Mouse (Mus musculus): ENCODE results near the gene Tnnc2.

Gene Tnnc2

GRCm38 (mm10) chr2:164795868-164796267 is 16.1 kb upstream of the Tnnc2 start:
- no peak for DNase-seq (ENCODE audit: low spot score in 2 of 2)

GRCm38 (mm10) chr2:164794293-164794692 is 14.5 kb upstream of the Tnnc2 start:
- peak; percentile 65 to 86 for DNase-seq (ENCODE audit: low spot score in 2 of 2)

GRCm38 (mm10) chr2:164793772-164794171 is 14.0 kb upstream of the Tnnc2 start:
- DNase-seq (ENCODE audit: low spot score in 2 of 2): no peak

- DNase-seq (ENCODE audit: low spot score in 2 of 2): peak; percentile 62 to 80
Observed at GRCm38 (mm10) chr2:164793236-164793635, 13.5 kb upstream of the Tnnc2 start.

GRCm38 (mm10) chr2:164792400-164793190 is 12.8 kb upstream of the Tnnc2 start:
- no peak for DNase-seq (ENCODE audit: low spot score in 2 of 2)

- no peak for DNase-seq (ENCODE audit: low spot score in 2 of 2)
Observed at GRCm38 (mm10) chr2:164791841-164792261, 12.1 kb upstream of the Tnnc2 start.

- DNase-seq (ENCODE audit: low spot score in 2 of 2): no peak
Observed at GRCm38 (mm10) chr2:164790451-164790850, 10.7 kb upstream of the Tnnc2 start.

GRCm38 (mm10) chr2:164788411-164788810 is 8.6 kb upstream of the Tnnc2 start:
- no peak for DNase-seq (ENCODE audit: low spot score in 2 of 2)

- DNase-seq (ENCODE audit: low spot score in 2 of 2): no peak
Observed at GRCm38 (mm10) chr2:164787779-164788178, 8.0 kb upstream of the Tnnc2 start.

- DNase-seq (ENCODE audit: low spot score in 2 of 2): no peak
Observed at GRCm38 (mm10) chr2:164787032-164787431, 7.3 kb upstream of the Tnnc2 start.

- DNase-seq (ENCODE audit: low spot score in 2 of 2): no peak
Observed at GRCm38 (mm10) chr2:164786388-164786885, 6.7 kb upstream of the Tnnc2 start.

GRCm38 (mm10) chr2:164785481-164786387 is 6.0 kb upstream of the Tnnc2 start, which contains the start of gene Snx21:
Gene Snx21 (plus strand): TSS chr2:164785823.
- DNase-seq (ENCODE audit: low spot score in 2 of 2): peak; percentile 72 to 74

GRCm38 (mm10) chr2:164784869-164785420 is 5.2 kb upstream of the Tnnc2 start:
- DNase-seq (ENCODE audit: low spot score in 2 of 2): no peak

GRCm38 (mm10) chr2:164783926-164784581 is 4.3 kb upstream of the Tnnc2 start:
- no peak for DNase-seq (ENCODE audit: low spot score in 2 of 2)

- no peak for DNase-seq (ENCODE audit: low spot score in 2 of 2)
Observed at GRCm38 (mm10) chr2:164781876-164782275, 2.1 kb upstream of the Tnnc2 start.

- DNase-seq (ENCODE audit: low spot score in 2 of 2): no peak
Observed at GRCm38 (mm10) chr2:164778809-164779208, 958 bp downstream of the Tnnc2 start.

GRCm38 (mm10) chr2:164778015-164778287 is 1.8 kb downstream of the Tnnc2 start:
- no peak for DNase-seq (ENCODE audit: low spot score in 2 of 2)

GRCm38 (mm10) chr2:164777246-164778014 is 2.3 kb downstream of the Tnnc2 start:
- DNase-seq (ENCODE audit: low spot score in 2 of 2): no peak

GRCm38 (mm10) chr2:164776801-164777200 is 3.0 kb downstream of the Tnnc2 start:
- no peak for DNase-seq (ENCODE audit: low spot score in 2 of 2)

- DNase-seq (ENCODE audit: low spot score in 2 of 2): no peak
Observed at GRCm38 (mm10) chr2:164776130-164776529, 3.6 kb downstream of the Tnnc2 start.

GRCm38 (mm10) chr2:164773989-164774364 is 5.8 kb downstream of the Tnnc2 start:
- peak in 1 of 2 experiments; percentile 41 for DNase-seq (ENCODE audit: low spot score in 2 of 2)

Data from spleen, postnatal 10 days (tissue).